Mouse (Mus musculus): ENCODE measurements around the gene Ackr4. TPM values are rescaled to one million over a fixed set of nuclear protein-coding genes. Genes with fewer than 3 reads are reported as not detected.

The Ackr4 gene
- total and polyA plus RNA-seq, 3 experiments = 0.33 TPM; not detected in 2

- Histone ChIP-seq H3K27me3 (ENCODE audit: insufficient read depth, low read length) (no peaks in the 10 kb centered on the region), H3K4me1 (ENCODE audit: insufficient read depth, low read depth, low read length) (no peaks in the 10 kb centered on the region), H3K4me3 (ENCODE audit: low read depth, low read length) (no peak overlapping the region), H3K36me3 (replicated peaks) (peaks cover 94% of the 10 kb centered on the region), H3K9me3 (replicated peaks) (no peaks in the 10 kb centered on the region)
- TF ChIP-seq TAL1 (conservative IDR thresholded peaks at IDR 0.05; ENCODE audit: low read depth, low read length) = no peak
- no peak for TF ChIP-seq POLR2AphosphoS5 (IDR thresholded peaks at IDR 0.05; ENCODE audit: insufficient replicate concordance, low read depth, low read length)
- TF ChIP-seq GATA2 (IDR thresholded peaks at IDR 0.05; ENCODE audit: borderline replicate concordance, low read depth, low read length) = no peak
- no peak for TF ChIP-seq CTCF (IDR thresholded peaks at IDR 0.05; ENCODE audit: low read depth, low read length)
- TF ChIP-seq GATA1 (IDR thresholded peaks at IDR 0.05; ENCODE audit: borderline replicate concordance, low read length) = no peak
- ATAC-seq (ENCODE audit: extremely low read depth, insufficient number of reproducible peaks, low FRiP score, poor library complexity, severe bottlenecking) (no peak), DNase-seq (ENCODE audit: low spot score) (no peak)
These were observed 34.4 kb upstream of the Ackr4 start for GRCm38 (mm10) chr9:104161117-104161516.

DNA sequence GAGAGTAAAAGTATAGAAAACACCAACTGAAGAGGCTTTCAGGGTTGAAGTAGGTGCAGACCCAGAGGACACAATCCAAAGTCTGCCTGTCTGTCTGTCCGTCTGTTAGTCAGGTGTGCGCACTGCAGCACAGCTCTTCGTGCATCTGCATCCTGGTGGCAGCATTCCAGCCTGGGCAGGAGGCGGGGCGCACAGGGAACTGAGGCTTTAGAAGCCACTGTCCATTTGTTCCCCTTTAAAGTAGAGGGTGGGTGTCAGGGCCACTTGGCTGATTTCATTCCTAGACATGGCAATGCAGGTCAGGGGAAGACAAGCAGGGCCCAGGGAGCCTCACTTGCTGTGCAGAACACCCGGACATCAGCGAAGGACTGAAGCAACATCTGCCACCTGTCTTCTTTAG, 30.6 kb upstream of the Ackr4 start:
- no peak for DNase-seq (ENCODE audit: low spot score)
- no peak overlapping the region for H3K4me3 ChIP-seq (ENCODE audit: low read depth, low read length)
- ATAC-seq (ENCODE audit: extremely low read depth, insufficient number of reproducible peaks, low FRiP score, poor library complexity, severe bottlenecking) = no peak
- H3K27me3 ChIP-seq (ENCODE audit: insufficient read depth, low read length) = no peaks in the 10 kb centered on the region
- peaks cover 95% of the 10 kb centered on the region for H3K36me3 ChIP-seq (replicated peaks)
- no peaks in the 10 kb centered on the region for H3K9me3 ChIP-seq (replicated peaks)
- no peaks in the 10 kb centered on the region for H3K4me1 ChIP-seq (ENCODE audit: insufficient read depth, low read depth, low read length)
- TF ChIP-seq GATA2 (IDR thresholded peaks at IDR 0.05; ENCODE audit: borderline replicate concordance, low read depth, low read length) (no peak), GATA1 (IDR thresholded peaks at IDR 0.05; ENCODE audit: borderline replicate concordance, low read length) (no peak), POLR2AphosphoS5 (IDR thresholded peaks at IDR 0.05; ENCODE audit: insufficient replicate concordance, low read depth, low read length) (no peak), TAL1 (conservative IDR thresholded peaks at IDR 0.05; ENCODE audit: low read depth, low read length) (no peak), CTCF (IDR thresholded peaks at IDR 0.05; ENCODE audit: low read depth, low read length) (no peak)

GRCm38 (mm10) chr9:104156506-104156905, 29.8 kb upstream of the Ackr4 start:
- ATAC-seq (ENCODE audit: extremely low read depth, insufficient number of reproducible peaks, low FRiP score, poor library complexity, severe bottlenecking) = no peak
- TF ChIP-seq POLR2AphosphoS5 (IDR thresholded peaks at IDR 0.05; ENCODE audit: insufficient replicate concordance, low read depth, low read length) (no peak), GATA1 (IDR thresholded peaks at IDR 0.05; ENCODE audit: borderline replicate concordance, low read length) (no peak), GATA2 (IDR thresholded peaks at IDR 0.05; ENCODE audit: borderline replicate concordance, low read depth, low read length) (no peak), TAL1 (conservative IDR thresholded peaks at IDR 0.05; ENCODE audit: low read depth, low read length) (no peak)
- Histone ChIP-seq H3K36me3 (replicated peaks) (peaks cover 95% of the 10 kb centered on the region), H3K4me3 (ENCODE audit: low read depth, low read length) (no peak overlapping the region), H3K27me3 (ENCODE audit: insufficient read depth, low read length) (no peaks in the 10 kb centered on the region), H3K4me1 (ENCODE audit: insufficient read depth, low read depth, low read length) (no peaks in the 10 kb centered on the region), H3K9me3 (replicated peaks) (no peaks in the 10 kb centered on the region)
- DNase-seq (ENCODE audit: low spot score) = no peak

GRCm38 (mm10) chr9:104155100-104155715, 28.5 kb upstream of the Ackr4 start:
- no peaks in the 10 kb centered on the region for H3K4me1 ChIP-seq (ENCODE audit: insufficient read depth, low read depth, low read length)
- H3K27me3 ChIP-seq (ENCODE audit: insufficient read depth, low read length) = no peaks in the 10 kb centered on the region
- TF ChIP-seq POLR2AphosphoS5 (IDR thresholded peaks at IDR 0.05; ENCODE audit: insufficient replicate concordance, low read depth, low read length) (no peak), GATA2 (IDR thresholded peaks at IDR 0.05; ENCODE audit: borderline replicate concordance, low read depth, low read length) (no peak)
- H3K4me3 ChIP-seq (ENCODE audit: low read depth, low read length) = no peak overlapping the region
- no peak for DNase-seq (ENCODE audit: low spot score)
- no peak for ATAC-seq (ENCODE audit: extremely low read depth, insufficient number of reproducible peaks, low FRiP score, poor library complexity, severe bottlenecking)
- H3K36me3 ChIP-seq (replicated peaks) = peaks cover 92% of the 10 kb centered on the region
- H3K9me3 ChIP-seq (replicated peaks) = no peaks in the 10 kb centered on the region

GRCm38 (mm10) chr9:104152121-104152520, 25.4 kb upstream of the Ackr4 start:
- DNase-seq (ENCODE audit: low spot score) (no peak), ATAC-seq (ENCODE audit: extremely low read depth, insufficient number of reproducible peaks, low FRiP score, poor library complexity, severe bottlenecking) (no peak)
- no peak for TF ChIP-seq TAL1 (conservative IDR thresholded peaks at IDR 0.05; ENCODE audit: low read depth, low read length)
- no peak for TF ChIP-seq GATA2 (IDR thresholded peaks at IDR 0.05; ENCODE audit: borderline replicate concordance, low read depth, low read length)
- no peak for TF ChIP-seq POLR2AphosphoS5 (IDR thresholded peaks at IDR 0.05; ENCODE audit: insufficient replicate concordance, low read depth, low read length)
- TF ChIP-seq GATA1 (IDR thresholded peaks at IDR 0.05; ENCODE audit: borderline replicate concordance, low read length) = no peak
- no peak for TF ChIP-seq CTCF (IDR thresholded peaks at IDR 0.05; ENCODE audit: low read depth, low read length)
- Histone ChIP-seq H3K36me3 (replicated peaks) (peaks cover 68% of the 10 kb centered on the region), H3K4me1 (ENCODE audit: insufficient read depth, low read depth, low read length) (no peaks in the 10 kb centered on the region), H3K27me3 (ENCODE audit: insufficient read depth, low read length) (no peaks in the 10 kb centered on the region), H3K9me3 (replicated peaks) (no peaks in the 10 kb centered on the region), H3K4me3 (ENCODE audit: low read depth, low read length) (no peak overlapping the region)

- no peak overlapping the region for H3K4me3 ChIP-seq (ENCODE audit: low read depth, low read length)
- no peaks in the 10 kb centered on the region for H3K27me3 ChIP-seq (ENCODE audit: insufficient read depth, low read length)
- H3K36me3 ChIP-seq (replicated peaks) = peaks cover 38% of the 10 kb centered on the region
- no peak for DNase-seq (ENCODE audit: low spot score)
- ATAC-seq (ENCODE audit: extremely low read depth, insufficient number of reproducible peaks, low FRiP score, poor library complexity, severe bottlenecking) = no peak
- TF ChIP-seq CTCF (IDR thresholded peaks at IDR 0.05; ENCODE audit: low read depth, low read length) (no peak), TAL1 (conservative IDR thresholded peaks at IDR 0.05; ENCODE audit: low read depth, low read length) (no peak), POLR2AphosphoS5 (IDR thresholded peaks at IDR 0.05; ENCODE audit: insufficient replicate concordance, low read depth, low read length) (no peak), GATA2 (IDR thresholded peaks at IDR 0.05; ENCODE audit: borderline replicate concordance, low read depth, low read length) (no peak), GATA1 (IDR thresholded peaks at IDR 0.05; ENCODE audit: borderline replicate concordance, low read length) (no peak)
- H3K9me3 ChIP-seq (replicated peaks) = no peaks in the 10 kb centered on the region
- no peaks in the 10 kb centered on the region for H3K4me1 ChIP-seq (ENCODE audit: insufficient read depth, low read depth, low read length)
These were observed 22.2 kb upstream of the Ackr4 start for GRCm38 (mm10) chr9:104148969-104149368.
